Mouse (Mus musculus) olfactory bulb, adult 2 months (tissue): Measurements from ENCODE around the gene P3h4.

Experiments used
- CTCF ChIP-seq: fragments of 200-500 bp; IDR thresholded peaks from 2 replicates; pipeline ENCODE4 v1.5.1; 2012; ENCODE audit warnings: low read depth, mild to moderate bottlenecking, low read length, moderate library complexity; ENCODE audit not compliant: insufficient read depth
- POLR2A ChIP-seq: fragments of 200-500 bp; IDR thresholded peaks from 2 replicates; pipeline ENCODE4 v1.6.1; 2012; ENCODE audit warnings: mild to moderate bottlenecking, low read depth, low read length, moderate library complexity; ENCODE audit not compliant: insufficient read depth

DNA sequence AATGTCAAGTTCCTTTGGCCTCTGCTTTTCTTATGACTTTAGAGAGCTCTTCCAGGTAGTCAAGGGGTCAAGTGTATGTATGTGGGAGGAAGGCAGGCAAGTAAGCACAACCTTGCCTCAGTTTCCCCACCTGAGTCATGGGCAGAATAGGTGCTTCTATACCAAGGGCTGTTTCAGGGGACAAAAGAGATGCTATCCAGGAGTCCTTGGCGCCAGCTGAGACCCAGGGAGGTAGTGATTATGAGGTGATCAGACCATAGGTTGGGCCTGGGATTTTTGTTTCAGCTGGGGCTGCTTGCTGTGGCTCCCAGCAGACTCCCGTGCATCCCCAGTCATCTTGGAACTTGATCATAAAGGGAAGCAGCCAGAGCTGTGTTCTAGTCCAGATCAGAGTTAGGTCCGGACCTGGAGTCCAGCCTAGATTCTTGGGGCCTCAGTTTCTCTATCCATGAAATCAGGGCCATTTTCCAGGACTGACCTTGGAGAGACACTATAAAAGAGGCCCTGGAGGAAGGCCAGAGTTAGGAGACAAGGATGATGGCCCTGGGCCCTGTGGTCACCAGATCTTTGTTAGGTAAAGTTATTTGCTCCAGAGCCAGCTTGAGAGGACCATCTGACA, 10.1 kb downstream of the P3h4 start:
- no peak for TF ChIP-seq CTCF
- TF ChIP-seq POLR2A: no peak
